Mouse (Mus musculus): ENCODE measurements around the gene Krtap24-1. TPM values are rescaled to one million over a fixed set of nuclear protein-coding genes. Genes with fewer than 3 reads are reported as not detected.
A peak's percentile ranks its signal among the peaks of the same experiment; 100 is the strongest.

Gene Krtap24-1
- polyA plus RNA-seq, 1 experiment from 2014 or later: not detected

GRCm38 (mm10) chr16:88569732-88570131 is 42.3 kb downstream of the Krtap24-1 start:
- Histone ChIP-seq H3K27me3 (ENCODE audit: insufficient read depth, low read length) (no peaks in the 10 kb centered on the region), H3K27ac (ENCODE audit: low read length) (peak overlapping the region; percentile 64), H3K9ac (replicated peaks; ENCODE audit: low read length) (no peak overlapping the region), H3K36me3 (ENCODE audit: insufficient read depth, low read length) (no peaks in the 10 kb centered on the region), H3K4me3 (ENCODE audit: low read length) (no peak overlapping the region), H3K9me3 (ENCODE audit: low read length) (no peaks in the 10 kb centered on the region), H3K4me2 (replicated peaks; ENCODE audit: low read depth, low read length) (no peak overlapping the region), H3K4me1 (ENCODE audit: insufficient read depth, low read length) (peaks cover 4% of the 10 kb centered on the region; the same call in 1 of the 2 replicates)
- WGBS: 70% methylated on average over 3 of the region's 3 CpGs
- no peak for ATAC-seq (ENCODE audit: low FRiP score, low TSS enrichment)

DNA sequence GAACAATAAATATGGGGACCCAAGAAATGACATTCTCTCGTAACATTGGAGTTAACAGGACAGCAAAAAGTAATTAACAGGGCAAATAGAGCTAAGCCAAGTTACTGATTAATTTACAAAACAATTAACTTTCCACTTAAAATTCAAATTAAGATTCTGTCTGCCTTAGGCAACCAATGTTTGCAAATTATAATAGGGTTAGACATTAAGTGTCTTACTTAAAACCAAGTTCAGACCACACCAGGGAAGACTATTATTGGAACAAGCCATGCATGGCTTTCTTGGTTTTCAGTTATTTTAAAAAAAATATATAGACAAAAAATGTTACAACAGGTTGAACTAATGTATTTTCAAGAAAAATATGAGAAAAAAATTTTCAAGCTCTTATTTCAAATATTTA is 43.0 kb downstream of the Krtap24-1 start:
- H3K36me3 ChIP-seq (ENCODE audit: insufficient read depth, low read length): no peaks in the 10 kb centered on the region
- ATAC-seq (ENCODE audit: low FRiP score, low TSS enrichment): peak; percentile 66; the same call in 1 of the 2 replicates
- no peaks in the 10 kb centered on the region for H3K9me3 ChIP-seq (ENCODE audit: low read length)
- no peak overlapping the region for H3K4me2 ChIP-seq (replicated peaks; ENCODE audit: low read depth, low read length)
- H3K9ac ChIP-seq (replicated peaks; ENCODE audit: low read length): no peak overlapping the region
- peak overlapping the region; percentile 1; the same call in 1 of the 2 replicates for H3K27ac ChIP-seq (ENCODE audit: low read length)
- no peak overlapping the region for H3K4me3 ChIP-seq (ENCODE audit: low read length)
- WGBS: 62% methylated on average over 1 of the region's 1 CpGs
- no peaks in the 10 kb centered on the region for H3K27me3 ChIP-seq (ENCODE audit: insufficient read depth, low read length)
- H3K4me1 ChIP-seq (ENCODE audit: insufficient read depth, low read length): peaks cover 4% of the 10 kb centered on the region; the same call in 1 of the 2 replicates

- Histone ChIP-seq H3K36me3 (ENCODE audit: insufficient read depth, low read length) (no peaks in the 10 kb centered on the region), H3K9ac (replicated peaks; ENCODE audit: low read length) (peak within 1 kb of the TSS; percentile 53), H3K4me3 (ENCODE audit: low read length) (peak within 1 kb of the TSS; percentile 37), H3K9me3 (ENCODE audit: low read length) (no peaks in the 10 kb centered on the region), H3K4me1 (ENCODE audit: insufficient read depth, low read length) (no peaks in the 10 kb centered on the region), H3K27ac (ENCODE audit: low read length) (peak within 1 kb of the TSS; percentile 90), H3K4me2 (replicated peaks; ENCODE audit: low read depth, low read length) (peak within 1 kb of the TSS; percentile 10; the same call in 1 of the 2 replicates), H3K27me3 (ENCODE audit: insufficient read depth, low read length) (no peaks in the 10 kb centered on the region)
- WGBS: 71% methylated on average over 6 of the region's 6 CpGs
- peak; percentile 91 for ATAC-seq (ENCODE audit: low FRiP score, low TSS enrichment)
Observed at GRCm38 (mm10) chr16:88563045-88563913, 48.8 kb downstream of the Krtap24-1 start, which contains the start of gene Cldn8. TSS of gene Cldn8 (minus strand) at chr16:88563183.

- peak overlapping the region; percentile 37 for H3K4me3 ChIP-seq (ENCODE audit: low read length)
- H3K9me3 ChIP-seq (ENCODE audit: low read length): no peaks in the 10 kb centered on the region
- peak overlapping the region; percentile 53 for H3K9ac ChIP-seq (replicated peaks; ENCODE audit: low read length)
- WGBS: 27% methylated on average over 6 of the region's 6 CpGs
- peak overlapping the region; percentile 90 for H3K27ac ChIP-seq (ENCODE audit: low read length)
- no peak for ATAC-seq (ENCODE audit: low FRiP score, low TSS enrichment)
- no peaks in the 10 kb centered on the region for H3K27me3 ChIP-seq (ENCODE audit: insufficient read depth, low read length)
- no peaks in the 10 kb centered on the region for H3K4me1 ChIP-seq (ENCODE audit: insufficient read depth, low read length)
- no peak overlapping the region for H3K4me2 ChIP-seq (replicated peaks; ENCODE audit: low read depth, low read length)
- no peaks in the 10 kb centered on the region for H3K36me3 ChIP-seq (ENCODE audit: insufficient read depth, low read length)
Observed at GRCm38 (mm10) chr16:88561617-88562164, 50.4 kb downstream of the Krtap24-1 start.

Other genes with a start within 250 kb of the Krtap24-1 start
- not detected in 2 replicates for gene Cldn17, start 105.3 kb downstream of the Krtap24-1 start, polyA plus RNA-seq (2015; fragmentation: Nextera tagmentation; extraction: Ambion mirVana)
- 140 and 143 TPM in 2 replicates for gene Cldn8, start 49.1 kb downstream of the Krtap24-1 start, polyA plus RNA-seq (2015; fragmentation: Nextera tagmentation; extraction: Ambion mirVana)
- not detected in 2 replicates for gene 2310079G19Rik, start 15.4 kb upstream of the Krtap24-1 start, polyA plus RNA-seq (2015; fragmentation: Nextera tagmentation; extraction: Ambion mirVana)
- gene Krtap26-1, start 35.5 kb upstream of the Krtap24-1 start, polyA plus RNA-seq (2015; fragmentation: Nextera tagmentation; extraction: Ambion mirVana): not detected in 2 replicates
- not detected in 2 replicates for gene Krtap27-1, start 59.4 kb upstream of the Krtap24-1 start, polyA plus RNA-seq (2015; fragmentation: Nextera tagmentation; extraction: Ambion mirVana)
- gene 2310061N02Rik, start 95.7 kb upstream of the Krtap24-1 start, polyA plus RNA-seq (2015; fragmentation: Nextera tagmentation; extraction: Ambion mirVana): not detected in 2 replicates
- not detected in 2 replicates for gene Krtap13-1, start 116.6 kb upstream of the Krtap24-1 start, polyA plus RNA-seq (2015; fragmentation: Nextera tagmentation; extraction: Ambion mirVana)
- not detected in 2 replicates for gene Krtap13, start 139.4 kb upstream of the Krtap24-1 start, polyA plus RNA-seq (2015; fragmentation: Nextera tagmentation; extraction: Ambion mirVana)
- gene 2310034C09Rik, start 146.6 kb upstream of the Krtap24-1 start, polyA plus RNA-seq (2015; fragmentation: Nextera tagmentation; extraction: Ambion mirVana): not detected in 2 replicates
- gene 2310057N15Rik, start 161.9 kb upstream of the Krtap24-1 start, polyA plus RNA-seq (2015; fragmentation: Nextera tagmentation; extraction: Ambion mirVana): not detected in 2 replicates
- 0.31 TPM in 1 of 2 replicates, not detected in the other for gene Gm5965, start 165.6 kb upstream of the Krtap24-1 start, polyA plus RNA-seq (2015; fragmentation: Nextera tagmentation; extraction: Ambion mirVana)
- not detected in 2 replicates for gene Gm20741, start 199.9 kb upstream of the Krtap24-1 start, polyA plus RNA-seq (2015; fragmentation: Nextera tagmentation; extraction: Ambion mirVana)
- not detected in 2 replicates for gene Krtap15, start 207.9 kb upstream of the Krtap24-1 start, polyA plus RNA-seq (2015; fragmentation: Nextera tagmentation; extraction: Ambion mirVana)
- not detected in 2 replicates for gene Krtap14, start 213.9 kb upstream of the Krtap24-1 start, polyA plus RNA-seq (2015; fragmentation: Nextera tagmentation; extraction: Ambion mirVana)